Mouse (Mus musculus) kidney, adult 2 months (tissue): Measurements from ENCODE around the gene Msrb1. TPM values are rescaled to one million over a fixed set of nuclear protein-coding genes. Genes with fewer than 3 reads are reported as not detected.
A peak's percentile ranks its signal among the peaks of the same experiment; 100 is the strongest.

Experiments used
- DNase-seq: peaks from one replicate; pipeline ENCODE4 v3.0.0; 2021
- H3K27ac ChIP-seq: fragments of 200-500 bp; 2 replicates; pipeline ENCODE4 v1.5.1; 2012; ENCODE audit warnings: low read depth, low read length, control low read depth, inconsistent platforms; ENCODE audit not compliant: insufficient read depth
- H3K27me3 ChIP-seq: fragments of 200-500 bp; replicated peaks from 2 replicates; pipeline ENCODE4 v1.6.1; 2012; ENCODE audit warnings: mild to moderate bottlenecking, moderate library complexity, low read length, inconsistent platforms; ENCODE audit not compliant: control insufficient read depth, insufficient read depth
- H3K36me3 ChIP-seq: fragments of 200-500 bp; 2 replicates; pipeline ENCODE4 v1.6.1; 2012; ENCODE audit warnings: mild to moderate bottlenecking, moderate library complexity, low read length, inconsistent platforms; ENCODE audit not compliant: control insufficient read depth, insufficient read depth
- H3K4me1 ChIP-seq: fragments of 200-500 bp; 2 replicates; pipeline ENCODE4 v1.6.1; 2011; ENCODE audit warnings: low read length; ENCODE audit not compliant: control insufficient read depth, insufficient read depth
- H3K4me3 ChIP-seq: fragments of 200-500 bp; 2 replicates; pipeline ENCODE4 v1.5.1; 2011; ENCODE audit warnings: mild to moderate bottlenecking, low read depth, low read length, control low read depth; ENCODE audit not compliant: insufficient read depth
- CTCF ChIP-seq: fragments of 200-500 bp; conservative IDR thresholded peaks from 2 replicates; pipeline ENCODE4 v1.5.1; 2011; ENCODE audit warnings: low read depth, mild to moderate bottlenecking, control low read depth, low read length, moderate library complexity, mixed read lengths; ENCODE audit not compliant: insufficient read depth, insufficient read length
- POLR2A ChIP-seq: fragments of 200-500 bp; IDR thresholded peaks from one replicate; pipeline ENCODE4 v1.6.1; 2011; ENCODE audit warnings: low read depth, low read length, control low read depth
- WGBS: fragments of 180-500 bp; shearing (Covaris S2); methylation state at CpG from one replicate; pipeline ENCODE4 v1.1.7; 2018; 5-methylcytosine and 5-hydroxymethylcytosine counted together
- polyA plus RNA-seq: library from polyadenylated mRNA; depleted of rRNA; stranded (reverse); fragments of >200 nt; gene quantifications from 2 replicates; pipeline ENCODE4 v1.2.3, GENCODE M21; 2012

Gene Msrb1
- polyA plus RNA-seq, 1 experiment: 209 TPM

- Histone ChIP-seq H3K27ac (no peak overlapping the region), H3K4me3 (no peak overlapping the region), H3K36me3 (no peaks in the 10 kb centered on the region), H3K4me1 (peaks cover 7% of the 10 kb centered on the region; the same call in 1 of the 2 replicates), H3K27me3 (0 out of 2 replicates have a peak, but pooled peaks cover 2% of the 10 kb centered on the region)
- WGBS: 44% methylated on average over 4 of the region's 4 CpGs
- TF ChIP-seq CTCF (no peak), POLR2A (no peak)
- no peak for DNase-seq
Measured at GRCm38 (mm10) chr17:24751528-24751927, 15.1 kb downstream of the Msrb1 start.

- no peak within 1 kb of the TSS for H3K27ac ChIP-seq
- TF ChIP-seq POLR2A (no peak), CTCF (no peak)
- peaks cover 7% of the 10 kb centered on the region; the same call in 1 of the 2 replicates for H3K4me1 ChIP-seq
- WGBS: 1% methylated on average over 82 of the region's 82 CpGs
- DNase-seq: peak; percentile 59
- no peaks in the 10 kb centered on the region for H3K36me3 ChIP-seq
- peak within 1 kb of the TSS; percentile 58 for H3K4me3 ChIP-seq
- 0 out of 2 replicates have a peak, but pooled peaks cover 2% of the 10 kb centered on the region for H3K27me3 ChIP-seq
Measured at GRCm38 (mm10) chr17:24752415-24753394, 16.3 kb downstream of the Msrb1 start, which contains the start of gene Hs3st6. TSS of gene Hs3st6 (plus strand) at chr17:24752988.

DNA sequence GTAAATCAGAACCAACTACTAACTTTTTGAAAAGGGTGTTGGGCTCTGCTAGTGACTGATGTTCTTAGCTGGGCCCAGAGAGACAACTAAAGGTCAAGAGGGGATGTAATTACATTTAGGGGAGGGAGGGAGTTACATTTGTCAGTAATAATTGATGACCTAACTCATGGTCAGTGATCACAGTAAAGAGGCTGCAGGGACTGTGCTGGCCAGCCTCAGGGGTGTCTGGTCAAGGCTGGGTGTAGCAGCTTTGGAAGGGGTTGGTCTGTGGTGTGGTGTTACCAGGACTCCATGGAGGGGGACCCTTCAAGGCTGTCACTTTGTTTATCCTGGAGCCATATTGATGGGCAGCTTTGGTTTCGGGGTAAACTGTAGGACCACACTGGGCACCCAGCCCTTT, 21.0 kb downstream of the Msrb1 start:
- WGBS: 96% methylated on average over 1 of the region's 1 CpGs
- DNase-seq: no peak
- Histone ChIP-seq H3K27ac (no peak overlapping the region), H3K4me1 (peaks cover 5% of the 10 kb centered on the region; the same call in 1 of the 2 replicates), H3K27me3 (0 out of 2 replicates have a peak, but pooled peaks cover 2% of the 10 kb centered on the region), H3K4me3 (no peak overlapping the region), H3K36me3 (no peaks in the 10 kb centered on the region)
- TF ChIP-seq POLR2A (no peak), CTCF (no peak)

DNA sequence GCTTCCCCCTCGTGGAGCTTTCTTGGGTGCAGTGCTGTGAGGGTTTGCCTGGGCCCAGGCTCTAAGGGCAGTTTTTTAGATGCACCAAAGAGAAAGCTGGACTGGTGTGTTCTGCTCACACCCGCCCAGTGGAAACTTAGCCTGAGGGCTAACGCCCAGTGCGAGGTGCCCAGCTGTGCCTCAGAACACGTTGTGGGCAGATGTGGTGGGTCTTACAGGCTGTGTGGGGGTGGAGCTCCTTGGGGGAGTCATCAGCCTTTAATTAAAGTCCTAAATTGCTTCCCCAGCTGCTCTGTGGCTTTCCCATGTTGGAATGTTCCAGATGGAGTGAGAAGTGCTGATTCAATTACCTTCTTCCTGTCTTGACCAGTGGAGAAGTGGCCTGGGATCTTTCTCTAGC, 24.7 kb downstream of the Msrb1 start:
- no peak for DNase-seq
- no peak for TF ChIP-seq CTCF
- TF ChIP-seq POLR2A: no peak
- Histone ChIP-seq H3K36me3 (no peaks in the 10 kb centered on the region), H3K27ac (no peak overlapping the region), H3K4me3 (no peak overlapping the region), H3K27me3 (no peaks in the 10 kb centered on the region), H3K4me1 (0 out of 2 replicates have a peak, but pooled peaks cover under 1% of the 10 kb centered on the region)
- 60% methylated on average over 5 of the region's 5 CpGs for WGBS

DNA sequence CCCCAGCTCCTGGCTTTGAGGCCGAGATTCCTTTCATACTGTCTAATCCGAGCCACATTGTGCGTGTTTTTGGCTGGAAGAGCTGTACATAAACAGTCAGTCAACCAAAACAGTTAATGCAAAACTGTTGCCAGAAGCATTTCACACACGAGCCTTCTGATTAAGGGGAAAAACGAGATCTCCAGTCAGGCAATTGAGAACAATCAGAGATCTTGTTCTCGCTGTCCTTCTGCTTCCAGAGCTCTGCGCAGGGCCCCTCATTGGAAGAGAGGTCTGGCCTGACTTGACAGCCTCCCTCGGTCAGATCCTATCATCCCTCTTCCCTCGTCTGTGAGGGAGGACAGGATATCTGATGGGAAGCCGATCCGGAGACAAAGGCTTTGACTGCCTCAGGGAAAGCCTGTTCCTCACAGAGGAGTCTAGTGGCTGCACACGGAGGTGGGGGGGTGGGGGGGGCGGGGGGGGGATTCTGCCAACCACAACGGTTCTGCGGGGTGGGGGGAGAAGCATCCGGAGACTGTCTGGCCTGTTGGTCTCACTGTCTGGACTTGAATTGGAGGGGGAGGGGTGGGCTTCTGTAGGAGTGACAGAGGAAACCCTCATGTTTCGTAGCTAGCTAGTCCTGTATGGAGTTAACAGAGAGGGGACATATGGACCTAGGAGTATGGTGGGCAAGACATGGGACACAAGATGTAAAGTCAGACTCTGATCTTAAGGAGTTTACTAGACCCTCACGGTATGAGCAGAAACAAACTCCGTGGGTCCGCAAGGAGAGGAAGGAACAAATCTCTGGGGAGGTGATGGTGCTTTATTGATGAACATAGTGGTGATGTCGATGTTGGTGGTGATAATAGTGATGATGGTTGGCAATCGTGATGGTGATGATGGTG, 28.8 kb downstream of the Msrb1 start:
- Histone ChIP-seq H3K4me1 (peaks cover 12% of the 10 kb centered on the region; the same call in 1 of the 2 replicates), H3K36me3 (no peaks in the 10 kb centered on the region), H3K4me3 (no peak overlapping the region), H3K27me3 (no peaks in the 10 kb centered on the region), H3K27ac (no peak overlapping the region)
- TF ChIP-seq POLR2A: no peak
- no peak for TF ChIP-seq CTCF
- DNase-seq: no peak
- WGBS: 38% methylated on average over 22 of the region's 22 CpGs

DNA sequence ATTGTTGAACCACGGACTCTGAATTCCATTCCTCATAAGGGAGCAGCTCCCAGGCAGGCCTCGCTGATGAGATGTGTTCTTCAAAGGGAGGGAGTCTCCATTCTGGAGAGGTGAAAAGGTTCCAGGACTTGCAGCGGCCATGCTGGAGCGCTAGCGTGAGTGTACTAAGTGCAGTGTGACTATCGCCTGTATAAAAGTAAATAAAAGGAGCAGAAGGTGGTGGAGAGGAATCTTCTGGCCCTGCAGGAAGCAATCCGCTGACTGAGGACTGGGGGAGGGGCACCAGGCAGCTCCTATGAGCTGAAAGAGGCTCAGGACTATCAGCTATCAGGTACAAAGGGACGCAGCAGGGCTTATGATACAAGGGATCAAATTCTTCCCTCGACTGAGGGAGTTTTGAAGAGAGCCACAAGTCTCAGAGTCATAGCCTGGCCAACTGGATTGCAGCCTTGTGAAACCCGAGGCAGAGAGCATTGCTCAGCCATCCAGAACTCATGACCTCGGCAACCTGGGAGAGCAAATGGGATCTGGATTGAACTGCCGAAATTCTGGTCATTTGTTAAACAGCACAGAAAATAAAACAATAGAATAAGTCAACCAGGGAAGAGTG, 29.9 kb downstream of the Msrb1 start:
- H3K4me3 ChIP-seq: no peak overlapping the region
- H3K36me3 ChIP-seq: no peaks in the 10 kb centered on the region
- DNase-seq: peak; percentile 80
- peak overlapping the region; percentile 19; the same call in 1 of the 2 replicates for H3K27ac ChIP-seq
- no peaks in the 10 kb centered on the region for H3K27me3 ChIP-seq
- TF ChIP-seq CTCF (no peak), POLR2A (no peak)
- H3K4me1 ChIP-seq: peaks cover 12% of the 10 kb centered on the region; the same call in 1 of the 2 replicates
- WGBS: 19% methylated on average over 12 of the region's 12 CpGs
